Mouse (Mus musculus): ENCODE measurements around the gene Secisbp2l. TPM values are rescaled to one million over a fixed set of nuclear protein-coding genes. Genes with fewer than 3 reads are reported as not detected.

Secisbp2l gene
- polyA plus RNA-seq, 1 experiment from 2014 or later, result 21.8 TPM

DNA sequence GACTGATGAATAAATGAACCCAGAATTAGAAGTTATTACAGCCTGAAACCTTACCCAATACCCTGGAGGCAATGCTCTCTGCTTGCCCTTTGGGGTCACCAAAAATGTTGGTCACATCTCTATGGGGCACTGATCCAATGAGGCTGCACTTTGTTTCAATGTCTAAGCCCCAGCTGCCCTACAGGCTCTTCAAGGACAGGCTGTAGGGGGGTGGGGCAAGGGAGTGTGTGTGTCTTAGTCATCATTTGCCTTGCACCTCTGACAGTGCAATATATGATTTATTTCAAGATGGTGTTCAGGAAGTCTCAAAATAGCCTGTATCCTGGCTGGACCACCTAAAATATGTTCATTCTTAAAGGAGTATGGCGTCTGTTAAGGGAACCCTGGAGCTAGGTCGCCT lies 81.1 kb downstream of the Secisbp2l start:
- WGBS, result 87% methylated on average over 2 of the region's 2 CpGs
- Histone ChIP-seq H3K27me3 (no peaks in the 10 kb centered on the region), H3K9me3 (no peaks in the 10 kb centered on the region), H3K4me1 (no peaks in the 10 kb centered on the region), H3K27ac (no peak overlapping the region), H3K9ac (no peak overlapping the region), H3K4me2 (replicated peaks) (no peak overlapping the region), H3K36me3 (no peaks in the 10 kb centered on the region), H3K4me3 (no peak overlapping the region)
- no peak for ATAC-seq (ENCODE audit: low FRiP score, low read depth)

- Histone ChIP-seq H3K4me1 (no peaks in the 10 kb centered on the region), H3K9ac (no peak overlapping the region), H3K4me3 (no peak overlapping the region), H3K4me2 (replicated peaks) (no peak overlapping the region), H3K27ac (no peak overlapping the region), H3K9me3 (no peaks in the 10 kb centered on the region), H3K36me3 (no peaks in the 10 kb centered on the region), H3K27me3 (no peaks in the 10 kb centered on the region)
- 54% methylated on average over 2 of the region's 2 CpGs for WGBS
- no peak for ATAC-seq (ENCODE audit: low FRiP score, low read depth)
These were observed 86.5 kb downstream of the Secisbp2l start for GRCm38 (mm10) chr2:125696219-125696618.

DNA sequence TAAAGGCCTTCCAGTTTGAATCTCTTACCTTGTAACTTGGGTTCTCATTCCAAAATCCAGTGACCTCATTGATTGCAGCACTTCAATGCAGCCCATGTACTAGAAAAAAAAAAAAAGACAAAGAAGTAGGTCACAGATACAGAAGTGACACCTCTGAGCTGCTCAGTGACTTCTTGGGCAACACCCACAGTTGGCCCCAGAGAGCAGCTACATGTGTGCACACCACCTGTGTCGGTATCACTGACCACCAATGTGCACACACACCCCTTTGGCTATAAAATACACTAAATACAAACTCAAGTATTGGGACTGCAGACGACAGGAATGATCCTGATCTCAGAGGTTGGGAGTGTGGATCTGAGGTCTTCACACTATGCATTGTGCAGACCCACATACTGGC lies 87.9 kb downstream of the Secisbp2l start:
- Histone ChIP-seq H3K27me3 (no peaks in the 10 kb centered on the region), H3K4me3 (no peak overlapping the region), H3K4me1 (no peaks in the 10 kb centered on the region), H3K9me3 (no peaks in the 10 kb centered on the region), H3K9ac (no peak overlapping the region), H3K27ac (no peak overlapping the region), H3K36me3 (no peaks in the 10 kb centered on the region), H3K4me2 (replicated peaks) (no peak overlapping the region)
- ATAC-seq (ENCODE audit: low FRiP score, low read depth), result no peak
- 73% methylated on average over 2 of the region's 2 CpGs for WGBS

- no peaks in the 10 kb centered on the region for H3K4me1 ChIP-seq
- H3K27ac ChIP-seq, result no peak overlapping the region
- no peak overlapping the region for H3K9ac ChIP-seq
- H3K27me3 ChIP-seq, result 0 out of 2 replicates have a peak, but pooled peaks cover 1% of the 10 kb centered on the region
- WGBS, result 38% methylated on average over 2 of the region's 2 CpGs
- H3K4me3 ChIP-seq, result no peak overlapping the region
- no peak overlapping the region for H3K4me2 ChIP-seq (replicated peaks)
- no peaks in the 10 kb centered on the region for H3K9me3 ChIP-seq
- ATAC-seq (ENCODE audit: low FRiP score, low read depth), result no peak
- H3K36me3 ChIP-seq, result no peaks in the 10 kb centered on the region
These were observed 90.7 kb downstream of the Secisbp2l start for GRCm38 (mm10) chr2:125692010-125692409.

Other genes starting within 250 kb of the Secisbp2l start
- gene Cep152, start 157.8 kb downstream of the Secisbp2l start, polyA plus RNA-seq (2015; fragmentation: Nextera tagmentation; extraction: Ambion mirVana), result 6.4 and 6.8 TPM in 2 replicates
- gene Eid1, start 109.8 kb downstream of the Secisbp2l start, polyA plus RNA-seq (2015; fragmentation: Nextera tagmentation; extraction: Ambion mirVana), result 243 and 263 TPM in 2 replicates
- gene Shc4, start 58.7 kb downstream of the Secisbp2l start, polyA plus RNA-seq (2015; fragmentation: Nextera tagmentation; extraction: Ambion mirVana), result 1.1 and 1.9 TPM in 2 replicates
- gene Galk2, start 76.2 kb upstream of the Secisbp2l start, polyA plus RNA-seq (2015; fragmentation: Nextera tagmentation; extraction: Ambion mirVana), result 43.7 and 44.8 TPM in 2 replicates
- gene Cops2, start 76.3 kb upstream of the Secisbp2l start, polyA plus RNA-seq (2015; fragmentation: Nextera tagmentation; extraction: Ambion mirVana), result 86.1 and 90.3 TPM in 2 replicates